Mouse (Mus musculus) intestine, embryonic 14.5 days (tissue): ENCODE data around the gene Adamts14. TPM values are rescaled to one million over a fixed set of nuclear protein-coding genes. Genes with fewer than 3 reads are reported as not detected.

Source experiments
- ATAC-seq: fragments of 200-750 bp; cut with Nextera tagmentation; replicated peaks from 2 replicates; pipeline ENCODE4 v1.8.0; 2017; ENCODE audit warnings: low read depth, moderate number of reproducible peaks, moderate TSS enrichment, moderate library complexity; ENCODE audit not compliant: low FRiP score, low TSS enrichment
- DNase-seq: peaks from one replicate; pipeline ENCODE4 v3.0.0-alpha.2; 2018; ENCODE audit warnings: low spot score
- H3K27ac ChIP-seq: fragments of 300-500 bp; sonication (generic); 2 replicates; pipeline ENCODE4 v1.5.1; 2014; ENCODE audit warnings: low read depth, mild to moderate bottlenecking, control low read depth
- H3K27me3 ChIP-seq: fragments of 300-500 bp; sonication (generic); replicated peaks from 2 replicates; pipeline ENCODE4 v1.6.1; 2014; ENCODE audit warnings: low read length, control low read depth; ENCODE audit not compliant: control insufficient read depth, insufficient read depth
- H3K36me3 ChIP-seq: fragments of 300-500 bp; sonication (generic); 2 replicates; pipeline ENCODE4 v1.6.1; 2014; ENCODE audit warnings: low read length, control low read depth; ENCODE audit not compliant: control insufficient read depth, insufficient read depth
- H3K4me1 ChIP-seq: fragments of 300-500 bp; sonication (generic); replicated peaks from 2 replicates; pipeline ENCODE4 v1.6.1; 2014; ENCODE audit warnings: low read length, control low read depth, mixed read lengths; ENCODE audit not compliant: control insufficient read depth, insufficient read depth
- H3K4me2 ChIP-seq: fragments of 300-500 bp; sonication (generic); 2 replicates; pipeline ENCODE4 v1.6.1; 2014; ENCODE audit warnings: low read length
- H3K4me3 ChIP-seq: fragments of 300-500 bp; sonication (generic); 2 replicates; pipeline ENCODE4 v1.5.1; 2014; ENCODE audit warnings: low read depth, low read length, control low read depth, mixed read lengths
- H3K9ac ChIP-seq: fragments of 300-500 bp; sonication (generic); 2 replicates; pipeline ENCODE4 v1.6.1; 2014; ENCODE audit warnings: mild to moderate bottlenecking, low read length
- H3K9me3 ChIP-seq: fragments of 300-500 bp; sonication (generic); 2 replicates; pipeline ENCODE4 v1.6.1; 2016; ENCODE audit warnings: low read length, control low read depth; ENCODE audit not compliant: control insufficient read depth
- WGBS: fragments of 180-500 bp; shearing (Covaris S2); extraction: QIAGEN DNeasy Blood & Tissue Kit; methylation state at CpG from one replicate; pipeline ENCODE4 v1.1.7; 2014; 5-methylcytosine and 5-hydroxymethylcytosine counted together
- polyA plus RNA-seq: library from polyadenylated mRNA; unstranded; fragments of >200 nt; fragmentation: Nextera tagmentation; extraction: Ambion mirVana; gene quantifications from 2 replicates; pipeline ENCODE4 v1.2.1, GENCODE M21; 2014

Adamts14 gene
- polyA plus RNA-seq, result 0.74 and 1.2 TPM in 2 replicates

GRCm38 (mm10) chr10:61273081-61273843, at the start of gene Adamts14:
Gene Adamts14, minus strand, starts transcription at chr10:61273438.
- Histone ChIP-seq H3K4me2 (peak within 1 kb of the TSS; percentile 92), H3K27ac (no peak within 1 kb of the TSS), H3K9ac (peak within 1 kb of the TSS; percentile 62), H3K36me3 (no peaks in the 10 kb centered on the region), H3K4me3 (peak within 1 kb of the TSS; percentile 53), H3K9me3 (no peaks in the 10 kb centered on the region), H3K4me1 (peaks cover 3% of the 10 kb centered on the region; the same call in 1 of the 2 replicates), H3K27me3 (0 out of 2 replicates have a peak, but pooled peaks cover 9% of the 10 kb centered on the region)
- DNase-seq, result peak; percentile 78
- whole genome bisulfite sequencing, result under 1% methylated on average over 48 of the region's 75 CpGs
- ATAC-seq, result peak; percentile 63

DNA sequence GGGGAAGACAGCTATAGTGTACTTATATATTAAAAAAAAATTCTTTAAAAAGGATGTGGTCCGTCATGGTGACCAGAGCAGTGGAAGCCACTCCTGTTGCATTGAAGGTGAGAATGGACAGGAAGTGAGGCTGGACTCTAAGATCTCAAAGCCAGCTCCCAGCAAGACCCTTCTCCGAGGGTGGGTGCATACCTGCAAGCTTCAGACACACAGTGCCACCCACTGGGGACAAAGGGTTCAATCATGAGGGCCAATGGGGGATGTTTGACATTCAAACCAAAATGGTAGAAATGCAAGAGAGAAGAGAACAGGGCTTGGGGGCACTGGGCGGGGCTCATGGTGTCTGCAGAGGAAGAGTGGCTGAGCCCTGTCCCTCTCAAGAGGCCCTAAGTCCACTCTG, 45.3 kb upstream of the Adamts14 start:
- H3K9me3 ChIP-seq, result no peaks in the 10 kb centered on the region
- no peak overlapping the region for H3K4me3 ChIP-seq
- ATAC-seq (no peak), DNase-seq (no peak)
- no peak overlapping the region for H3K9ac ChIP-seq
- no peak overlapping the region for H3K4me2 ChIP-seq
- H3K27me3 ChIP-seq, result no peaks in the 10 kb centered on the region
- H3K36me3 ChIP-seq, result peaks cover 25% of the 10 kb centered on the region; the same call in 1 of the 2 replicates
- peaks cover 7% of the 10 kb centered on the region; the same call in 1 of the 2 replicates for H3K4me1 ChIP-seq
- H3K27ac ChIP-seq, result no peak overlapping the region
- WGBS, result 95% methylated on average over 3 of the region's 3 CpGs

DNA sequence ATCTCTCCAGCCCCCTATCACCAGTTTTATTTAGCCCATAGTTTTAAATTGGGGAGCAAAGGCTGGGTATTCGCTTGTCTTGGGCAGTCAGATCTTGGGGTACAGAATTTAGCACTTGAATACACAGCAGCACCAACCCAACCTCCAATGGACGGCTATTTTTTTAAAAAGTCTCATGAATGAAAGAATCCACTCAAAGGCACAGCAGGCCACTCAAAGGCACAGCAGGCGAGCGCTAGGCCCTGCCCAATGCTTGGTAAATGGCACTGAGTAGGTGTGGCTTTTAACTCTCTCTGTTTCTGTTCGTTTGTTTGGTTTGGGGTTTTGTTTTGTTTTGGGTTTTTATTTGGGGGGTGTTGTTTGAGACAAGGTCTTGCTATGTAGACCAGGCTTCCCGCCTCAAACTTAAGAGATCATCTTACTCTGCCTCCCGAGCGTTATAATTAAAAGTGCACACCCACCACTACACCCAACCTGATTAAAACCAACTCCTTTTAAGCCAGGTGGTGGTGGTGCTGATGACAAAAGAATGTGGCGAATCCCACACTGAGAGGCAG, 42.2 kb upstream of the Adamts14 start:
- ATAC-seq, result no peak
- H3K36me3 ChIP-seq, result peaks cover 9% of the 10 kb centered on the region; the same call in 1 of the 2 replicates
- no peak overlapping the region for H3K4me2 ChIP-seq
- no peaks in the 10 kb centered on the region for H3K27me3 ChIP-seq
- 69% methylated on average over 9 of the region's 9 CpGs for WGBS
- no peak overlapping the region for H3K27ac ChIP-seq
- H3K4me3 ChIP-seq, result no peak overlapping the region
- no peaks in the 10 kb centered on the region for H3K9me3 ChIP-seq
- no peak for DNase-seq
- H3K4me1 ChIP-seq, result peaks cover 13% of the 10 kb centered on the region
- H3K9ac ChIP-seq, result no peak overlapping the region

GRCm38 (mm10) chr10:61313750-61314149, 40.5 kb upstream of the Adamts14 start:
- peaks cover 13% of the 10 kb centered on the region for H3K4me1 ChIP-seq
- no peaks in the 10 kb centered on the region for H3K9me3 ChIP-seq
- ATAC-seq (no peak), DNase-seq (no peak)
- no peak overlapping the region for H3K4me2 ChIP-seq
- no peak overlapping the region for H3K4me3 ChIP-seq
- no peaks in the 10 kb centered on the region for H3K36me3 ChIP-seq
- 58% methylated on average over 7 of the region's 7 CpGs for WGBS
- no peaks in the 10 kb centered on the region for H3K27me3 ChIP-seq
- H3K27ac ChIP-seq, result no peak overlapping the region
- H3K9ac ChIP-seq, result no peak overlapping the region

DNA sequence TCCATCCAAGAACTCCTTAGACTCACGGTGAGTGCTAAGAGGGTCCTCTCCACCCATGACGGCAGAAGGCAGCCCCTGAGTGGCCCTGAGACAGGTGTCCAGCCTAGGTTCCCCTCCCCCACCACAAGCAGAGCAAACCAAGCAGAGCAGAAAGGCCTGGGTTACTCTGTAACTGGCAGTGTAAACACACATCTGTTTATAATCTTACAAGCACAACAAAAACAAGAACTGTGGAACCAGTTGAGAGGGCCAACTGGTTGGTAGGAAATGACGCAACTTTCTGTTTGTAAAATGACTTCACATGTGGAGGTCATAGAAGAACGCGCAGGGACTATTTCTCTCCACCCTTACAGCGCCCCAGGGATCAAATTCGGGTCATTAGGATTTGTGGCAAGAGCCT, 39.5 kb upstream of the Adamts14 start:
- H3K9me3 ChIP-seq, result no peaks in the 10 kb centered on the region
- ATAC-seq (no peak), DNase-seq (no peak)
- no peaks in the 10 kb centered on the region for H3K27me3 ChIP-seq
- no peaks in the 10 kb centered on the region for H3K36me3 ChIP-seq
- H3K27ac ChIP-seq, result no peak overlapping the region
- no peak overlapping the region for H3K4me3 ChIP-seq
- H3K4me2 ChIP-seq, result no peak overlapping the region
- no peak overlapping the region for H3K9ac ChIP-seq
- 45% methylated on average over 7 of the region's 7 CpGs for WGBS
- H3K4me1 ChIP-seq, result peaks cover 13% of the 10 kb centered on the region

GRCm38 (mm10) chr10:61312159-61312558, 38.9 kb upstream of the Adamts14 start:
- WGBS, result 36% methylated on average over 6 of the region's 6 CpGs
- Histone ChIP-seq H3K9me3 (no peaks in the 10 kb centered on the region), H3K4me1 (peaks cover 13% of the 10 kb centered on the region), H3K9ac (no peak overlapping the region), H3K27me3 (no peaks in the 10 kb centered on the region), H3K4me2 (no peak overlapping the region), H3K27ac (no peak overlapping the region), H3K36me3 (no peaks in the 10 kb centered on the region), H3K4me3 (no peak overlapping the region)
- no peak for ATAC-seq
- DNase-seq, result no peak

DNA sequence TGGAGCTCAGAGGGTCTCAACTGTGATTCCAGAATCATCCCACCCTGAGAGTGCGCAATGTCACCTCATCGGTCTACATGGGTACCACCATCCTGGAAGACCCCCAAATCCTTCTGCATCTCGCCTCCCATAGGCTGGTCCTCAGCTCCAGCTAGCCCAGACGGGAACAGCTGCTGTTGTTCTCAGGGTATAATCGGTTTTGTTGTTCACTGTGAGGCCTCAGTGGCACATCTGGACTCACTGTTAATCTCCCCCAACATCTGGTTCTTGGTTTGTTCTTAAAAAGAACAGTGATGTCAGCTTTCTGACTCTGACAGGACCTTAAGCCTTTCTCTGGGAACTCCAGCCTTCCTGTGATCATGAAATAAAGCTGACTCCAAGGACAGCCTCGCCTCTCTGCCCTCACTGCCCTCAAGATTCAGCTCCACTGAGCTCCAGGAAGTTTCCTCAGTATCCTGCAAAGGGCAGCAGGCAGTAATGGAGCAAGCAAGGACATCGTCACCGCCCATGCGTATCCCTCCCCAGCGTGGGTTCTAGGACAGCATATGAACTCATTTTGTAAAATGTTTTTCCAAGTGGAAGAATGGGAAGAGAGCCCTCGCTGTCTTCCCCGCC, 35.6 kb upstream of the Adamts14 start:
- H3K4me1 ChIP-seq, result peaks cover 6% of the 10 kb centered on the region
- WGBS, result 65% methylated on average over 12 of the region's 12 CpGs
- H3K9me3 ChIP-seq, result no peaks in the 10 kb centered on the region
- H3K27ac ChIP-seq, result no peak overlapping the region
- no peak for ATAC-seq
- H3K27me3 ChIP-seq, result no peaks in the 10 kb centered on the region
- DNase-seq, result no peak
- no peaks in the 10 kb centered on the region for H3K36me3 ChIP-seq
- no peak overlapping the region for H3K9ac ChIP-seq
- H3K4me2 ChIP-seq, result no peak overlapping the region
- no peak overlapping the region for H3K4me3 ChIP-seq

DNA sequence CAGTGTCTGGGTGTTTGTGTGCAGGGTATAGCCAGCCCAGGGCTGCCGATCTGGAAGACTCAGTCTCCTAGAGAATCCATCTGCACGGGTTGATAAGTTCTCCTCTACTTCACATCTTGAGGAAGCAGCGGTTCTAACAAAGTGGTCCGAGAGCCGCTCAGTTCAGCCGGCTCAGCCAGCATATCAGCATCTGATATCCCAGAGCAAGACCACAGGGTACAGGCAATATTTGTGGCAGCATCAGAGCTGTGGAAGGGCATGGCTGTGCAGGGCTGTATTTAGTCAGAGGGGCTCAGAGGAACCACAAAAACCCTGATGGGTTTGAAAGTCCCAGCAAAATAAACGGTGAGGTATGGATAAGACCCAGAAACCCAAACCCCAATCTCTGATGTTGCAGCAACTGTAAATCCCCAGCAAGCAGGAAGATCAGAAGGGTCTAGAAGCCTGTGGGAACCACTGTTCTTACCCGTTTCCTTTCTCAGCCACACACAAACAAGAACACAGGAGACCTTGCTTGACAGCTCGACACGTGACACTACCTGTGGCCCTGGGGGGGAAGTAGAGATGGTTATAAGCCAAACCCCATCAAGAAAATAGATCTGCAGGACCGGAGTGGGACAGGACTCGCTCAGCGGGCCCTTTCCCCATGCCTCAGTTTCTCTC, 32.8 kb upstream of the Adamts14 start:
- Histone ChIP-seq H3K4me3 (no peak overlapping the region), H3K9ac (no peak overlapping the region), H3K4me1 (no peaks in the 10 kb centered on the region), H3K36me3 (no peaks in the 10 kb centered on the region), H3K9me3 (no peaks in the 10 kb centered on the region), H3K4me2 (no peak overlapping the region), H3K27me3 (no peaks in the 10 kb centered on the region), H3K27ac (no peak overlapping the region)
- ATAC-seq (no peak), DNase-seq (no peak)
- 86% methylated on average over 13 of the region's 13 CpGs for WGBS
